8 mouse cellular contexts compared by ENCODE assay signal in genomic region chr1:65186287-65187073, GRCm38 (mm10). TPM values are rescaled to one million over a fixed set of nuclear protein-coding genes. Genes with fewer than 3 reads are reported as not detected.
A peak's percentile ranks its signal among the peaks of the same experiment; 100 is the strongest.
DNase-seq lines count a peak whose midpoint lies in the region; ATAC-seq and TF ChIP-seq lines count a peak whose summit lies in the region.

TSS of gene Idh1 (minus strand) at chr1:65186500.
TSS of gene Pikfyve (plus strand) at chr1:65186683.

- peaks cover 28% of the 10 kb centered on the region for H3K4me1 ChIP-seq in E14TG2a.4 (replicated peaks; ENCODE audit: low read depth, low read length)
- peaks cover 19% of the 10 kb centered on the region for H3K4me1 ChIP-seq in forebrain, embryonic 13.5 days
- peaks cover 21% of the 10 kb centered on the region for H3K4me1 ChIP-seq in neural tube, embryonic 15.5 days

- peak; percentile 100 for ATAC-seq in forebrain, embryonic 13.5 days
- ATAC-seq in neural tube, embryonic 15.5 days (ENCODE audit: low FRiP score) = peak; percentile 100

- no peaks in the 10 kb centered on the region for H3K27me3 ChIP-seq in E14TG2a.4 (ENCODE audit: insufficient read depth, low read length)
- H3K27me3 ChIP-seq in forebrain, embryonic 13.5 days = 0 out of 2 replicates have a peak, but pooled peaks cover 3% of the 10 kb centered on the region
- H3K27me3 ChIP-seq in neural tube, embryonic 15.5 days (replicated peaks) = no peaks in the 10 kb centered on the region

- peak; percentile 98 for DNase-seq in c-Kit-positive CD71-positive TER-119-positive erythroid progenitor cells, embryonic 14.5 days (ENCODE audit: low spot score)
- peak; percentile 96 to 97 for DNase-seq in heart, postnatal 14 days
- DNase-seq in layer of hippocampus, adult 11-12 months (ENCODE audit: low spot score) = peak; percentile 98
- peak; percentile 97 to 98 for DNase-seq in lung, adult 18-20 months
- peak; percentile 98 for DNase-seq in testis, postnatal 14 days (ENCODE audit: low spot score)

- H3K9me3 ChIP-seq in E14TG2a.4 (ENCODE audit: low read length) = no peaks in the 10 kb centered on the region
- H3K9me3 ChIP-seq in forebrain, embryonic 13.5 days (replicated peaks) = no peaks in the 10 kb centered on the region
- no peaks in the 10 kb centered on the region for H3K9me3 ChIP-seq in neural tube, embryonic 15.5 days (replicated peaks)

- peak within 1 kb of the TSS; percentile 98 for H3K4me3 ChIP-seq in E14TG2a.4 (replicated peaks; ENCODE audit: low read length)
- peak within 1 kb of the TSS; percentile 92 for H3K4me3 ChIP-seq in forebrain, embryonic 13.5 days
- peak within 1 kb of the TSS; percentile 98 for H3K4me3 ChIP-seq in neural tube, embryonic 15.5 days (replicated peaks)

- H3K36me3 ChIP-seq in E14TG2a.4 (ENCODE audit: insufficient read depth, low read length) = peaks cover 14% of the 10 kb centered on the region
- no peaks in the 10 kb centered on the region for H3K36me3 ChIP-seq in forebrain, embryonic 13.5 days (ENCODE audit: poor library complexity, severe bottlenecking)
- H3K36me3 ChIP-seq in neural tube, embryonic 15.5 days = no peaks in the 10 kb centered on the region

- H3K4me2 ChIP-seq in forebrain, embryonic 13.5 days = peak within 1 kb of the TSS; percentile 83
- peak within 1 kb of the TSS; percentile 83 for H3K4me2 ChIP-seq in neural tube, embryonic 15.5 days

- TF ChIP-seq CTCF in E14TG2a.4 (conservative IDR thresholded peaks at IDR 0.05; ENCODE audit: low read length) = no peak

- peak within 1 kb of the TSS; percentile 80 for H3K27ac ChIP-seq in forebrain, embryonic 13.5 days
- H3K27ac ChIP-seq in neural tube, embryonic 15.5 days (replicated peaks) = peak within 1 kb of the TSS; percentile 90

- WGBS in forebrain, embryonic 13.5 days = under 1% methylated on average over 69 of the region's 71 CpGs
- WGBS in neural tube, embryonic 15.5 days = under 1% methylated on average over 68 of the region's 71 CpGs

- peak within 1 kb of the TSS; percentile 93 for H3K9ac ChIP-seq in forebrain, embryonic 13.5 days
- peak within 1 kb of the TSS; percentile 82 for H3K9ac ChIP-seq in neural tube, embryonic 15.5 days (replicated peaks)

- intact Hi-C loops in heart, postnatal 14 days (cut with DNase I) = no loop called here

RNA-seq across cellular contexts. Expression of gene Idh1, which starts in this region (rescaled TPM):
- 399 and 431 TPM in 2 replicates for polyA plus RNA-seq in forebrain, embryonic 13.5 days (2015; fragmentation: Nextera tagmentation; extraction: Ambion mirVana)
- total RNA-seq in heart, postnatal 14 days (2021) = 10 to 100 TPM; 54.2 to 76.5 TPM
- 397 and 446 TPM in 2 replicates for polyA plus RNA-seq in neural tube, embryonic 15.5 days (2015; fragmentation: Nextera tagmentation; extraction: Ambion mirVana)

RNA-seq across cellular contexts. Expression of gene Pikfyve, which starts in this region (rescaled TPM):
- 13.5 and 15.7 TPM in 2 replicates for polyA plus RNA-seq in forebrain, embryonic 13.5 days (2015; fragmentation: Nextera tagmentation; extraction: Ambion mirVana)
- total RNA-seq in heart, postnatal 14 days (2021) = 10 to 100 TPM; 12.7 to 13.5 TPM
- polyA plus RNA-seq in neural tube, embryonic 15.5 days (2015; fragmentation: Nextera tagmentation; extraction: Ambion mirVana) = 9.5 and 9.6 TPM in 2 replicates

Comparison
In these comparisons a context has a peak if more than half of its experiments do, and no peak if none do; other contexts are left out.
1. Peak in every context shown above with its lines: DNase-seq, ATAC-seq, H3K4me3 ChIP-seq and H3K27ac ChIP-seq.